Mouse (Mus musculus): Measurements from ENCODE around the gene Hecw1. TPM values are rescaled to one million over a fixed set of nuclear protein-coding genes. Genes with fewer than 3 reads are reported as not detected.

Gene Hecw1
- total RNA-seq (2014; rRNA removed) (131 and 156 TPM in 2 replicates), polyA plus RNA-seq (2015; fragmentation: Nextera tagmentation; extraction: Ambion mirVana) (20.3 and 33.6 TPM in 2 replicates)

- no peaks in the 10 kb centered on the region for H3K36me3 ChIP-seq (ENCODE audit: insufficient read depth)
- H3K4me1 ChIP-seq (ENCODE audit: insufficient read depth) = peaks cover 8% of the 10 kb centered on the region; the same call in 1 of the 2 replicates
- WGBS = 2% methylated on average over 15 of the region's 15 CpGs
- peak; percentile 92 for ATAC-seq
- H3K4me3 ChIP-seq (ENCODE audit: low read depth, low read length) = peak within 1 kb of the TSS; percentile 84
- H3K27me3 ChIP-seq (ENCODE audit: insufficient read depth, low read length) = no peaks in the 10 kb centered on the region
- H3K9me3 ChIP-seq (ENCODE audit: low read length) = no peaks in the 10 kb centered on the region
- DNase-seq = peak; percentile 90
- H3K27ac ChIP-seq (ENCODE audit: low read depth, low read length) = peak within 1 kb of the TSS; percentile 97
- H3K4me2 ChIP-seq (ENCODE audit: low read depth) = peak within 1 kb of the TSS; percentile 63
- peak within 1 kb of the TSS; percentile 91 for H3K9ac ChIP-seq
- TF ChIP-seq CTCF (IDR thresholded peaks at IDR 0.05; ENCODE audit: low read depth) = no peak
These were observed at the start of gene Hecw1 for GRCm38 (mm10) chr13:14522906-14523269. Gene Hecw1 (minus strand): TSS chr13:14523228.

GRCm38 (mm10) chr13:14561336-14561735 lies 38.3 kb upstream of the Hecw1 start:
- Histone ChIP-seq H3K27ac (ENCODE audit: low read depth, low read length) (no peak overlapping the region), H3K9me3 (ENCODE audit: low read length) (no peaks in the 10 kb centered on the region), H3K4me3 (ENCODE audit: low read depth, low read length) (no peak overlapping the region), H3K27me3 (ENCODE audit: insufficient read depth, low read length) (no peaks in the 10 kb centered on the region), H3K4me1 (ENCODE audit: insufficient read depth) (no peaks in the 10 kb centered on the region), H3K4me2 (ENCODE audit: low read depth) (no peak overlapping the region), H3K36me3 (ENCODE audit: insufficient read depth) (no peaks in the 10 kb centered on the region), H3K9ac (no peak overlapping the region)
- no peak for ATAC-seq
- WGBS = 93% methylated on average over 1 of the region's 1 CpGs
- no peak for DNase-seq
- no peak for TF ChIP-seq CTCF (IDR thresholded peaks at IDR 0.05; ENCODE audit: low read depth)

- Histone ChIP-seq H3K4me3 (ENCODE audit: low read depth, low read length) (no peak overlapping the region), H3K9ac (no peak overlapping the region), H3K36me3 (ENCODE audit: insufficient read depth) (no peaks in the 10 kb centered on the region), H3K9me3 (ENCODE audit: low read length) (no peaks in the 10 kb centered on the region), H3K27ac (ENCODE audit: low read depth, low read length) (no peak overlapping the region), H3K4me1 (ENCODE audit: insufficient read depth) (no peaks in the 10 kb centered on the region), H3K27me3 (ENCODE audit: insufficient read depth, low read length) (no peaks in the 10 kb centered on the region), H3K4me2 (ENCODE audit: low read depth) (no peak overlapping the region)
- ATAC-seq = peak; percentile 73
- 71% methylated on average over 2 of the region's 2 CpGs for WGBS
- DNase-seq = peak; percentile 46
- peak; percentile 47 for TF ChIP-seq CTCF (IDR thresholded peaks at IDR 0.05; ENCODE audit: low read depth)
These were observed 29.6 kb upstream of the Hecw1 start for GRCm38 (mm10) chr13:14552628-14553027.

- H3K4me1 ChIP-seq (ENCODE audit: insufficient read depth) = no peaks in the 10 kb centered on the region
- TF ChIP-seq CTCF (IDR thresholded peaks at IDR 0.05; ENCODE audit: low read depth) = no peak
- no peak overlapping the region for H3K4me3 ChIP-seq (ENCODE audit: low read depth, low read length)
- H3K9me3 ChIP-seq (ENCODE audit: low read length) = no peaks in the 10 kb centered on the region
- H3K27ac ChIP-seq (ENCODE audit: low read depth, low read length) = no peak overlapping the region
- DNase-seq = no peak
- no peak overlapping the region for H3K9ac ChIP-seq
- WGBS = 90% methylated on average over 5 of the region's 5 CpGs
- H3K27me3 ChIP-seq (ENCODE audit: insufficient read depth, low read length) = no peaks in the 10 kb centered on the region
- ATAC-seq = no peak
- H3K36me3 ChIP-seq (ENCODE audit: insufficient read depth) = no peaks in the 10 kb centered on the region
- no peak overlapping the region for H3K4me2 ChIP-seq (ENCODE audit: low read depth)
These were observed 19.8 kb upstream of the Hecw1 start for GRCm38 (mm10) chr13:14542860-14543259.

- DNase-seq = peak; percentile 90
- under 1% methylated on average over 38 of the region's 38 CpGs for WGBS
- H3K27me3 ChIP-seq (ENCODE audit: insufficient read depth, low read length) = no peaks in the 10 kb centered on the region
These were observed 711 bp downstream of the Hecw1 start for GRCm38 (mm10) chr13:14522128-14522905.

GRCm38 (mm10) chr13:14521746-14522127 lies 1.3 kb downstream of the Hecw1 start:
- Histone ChIP-seq H3K4me2 (ENCODE audit: low read depth) (peak overlapping the region; percentile 63), H3K9ac (peak overlapping the region; percentile 91), H3K36me3 (ENCODE audit: insufficient read depth) (no peaks in the 10 kb centered on the region), H3K9me3 (ENCODE audit: low read length) (no peaks in the 10 kb centered on the region), H3K27me3 (ENCODE audit: insufficient read depth, low read length) (no peaks in the 10 kb centered on the region), H3K4me1 (ENCODE audit: insufficient read depth) (peaks cover 8% of the 10 kb centered on the region; the same call in 1 of the 2 replicates), H3K27ac (ENCODE audit: low read depth, low read length) (peak overlapping the region; percentile 97), H3K4me3 (ENCODE audit: low read depth, low read length) (peak overlapping the region; percentile 84)
- TF ChIP-seq CTCF (IDR thresholded peaks at IDR 0.05; ENCODE audit: low read depth) = no peak
- DNase-seq (peak; percentile 60), ATAC-seq (peak; percentile 8)
- 10% methylated on average over 4 of the region's 4 CpGs for WGBS

More at GRCm38 (mm10) chr13:14522128-14522905, 711 bp downstream of the Hecw1 start:
- peak; percentile 92 for ATAC-seq
- Histone ChIP-seq H3K9me3 (ENCODE audit: low read length) (no peaks in the 10 kb centered on the region), H3K4me3 (ENCODE audit: low read depth, low read length) (peak overlapping the region; percentile 84), H3K4me2 (ENCODE audit: low read depth) (peak overlapping the region; percentile 63), H3K9ac (peak overlapping the region; percentile 91), H3K36me3 (ENCODE audit: insufficient read depth) (no peaks in the 10 kb centered on the region), H3K4me1 (ENCODE audit: insufficient read depth) (peaks cover 8% of the 10 kb centered on the region; the same call in 1 of the 2 replicates), H3K27ac (ENCODE audit: low read depth, low read length) (peak overlapping the region; percentile 97)
- no peak; the same call in 1 of the 2 replicates for TF ChIP-seq CTCF (IDR thresholded peaks at IDR 0.05; ENCODE audit: low read depth)

GRCm38 (mm10) chr13:14519605-14520004 lies 3.4 kb downstream of the Hecw1 start:
- WGBS = 82% methylated on average over 3 of the region's 3 CpGs
- Histone ChIP-seq H3K27ac (ENCODE audit: low read depth, low read length) (no peak overlapping the region), H3K9me3 (ENCODE audit: low read length) (no peaks in the 10 kb centered on the region), H3K4me3 (ENCODE audit: low read depth, low read length) (peak overlapping the region; percentile 84), H3K9ac (no peak overlapping the region), H3K4me1 (ENCODE audit: insufficient read depth) (peaks cover 8% of the 10 kb centered on the region; the same call in 1 of the 2 replicates), H3K36me3 (ENCODE audit: insufficient read depth) (no peaks in the 10 kb centered on the region), H3K4me2 (ENCODE audit: low read depth) (peak overlapping the region; percentile 63), H3K27me3 (ENCODE audit: insufficient read depth, low read length) (no peaks in the 10 kb centered on the region)
- no peak for TF ChIP-seq CTCF (IDR thresholded peaks at IDR 0.05; ENCODE audit: low read depth)
- DNase-seq (no peak), ATAC-seq (no peak)

Measured in forebrain, postnatal 0 days (tissue).